Mouse (Mus musculus) liver (tissue): ENCODE measurements at regions not wholly inside any gene's neighbourhood (a gene's known extent, or its start where the extent isn't known, plus 50 kb on each side); places are given as distances from the start of the nearest gene placed in this dataset.

Source experiments
- DNase-seq: peaks from one replicate; pipeline ENCODE4 v3.0.0-alpha.2; 2020; ENCODE audit warnings: mixed read lengths

DNA sequence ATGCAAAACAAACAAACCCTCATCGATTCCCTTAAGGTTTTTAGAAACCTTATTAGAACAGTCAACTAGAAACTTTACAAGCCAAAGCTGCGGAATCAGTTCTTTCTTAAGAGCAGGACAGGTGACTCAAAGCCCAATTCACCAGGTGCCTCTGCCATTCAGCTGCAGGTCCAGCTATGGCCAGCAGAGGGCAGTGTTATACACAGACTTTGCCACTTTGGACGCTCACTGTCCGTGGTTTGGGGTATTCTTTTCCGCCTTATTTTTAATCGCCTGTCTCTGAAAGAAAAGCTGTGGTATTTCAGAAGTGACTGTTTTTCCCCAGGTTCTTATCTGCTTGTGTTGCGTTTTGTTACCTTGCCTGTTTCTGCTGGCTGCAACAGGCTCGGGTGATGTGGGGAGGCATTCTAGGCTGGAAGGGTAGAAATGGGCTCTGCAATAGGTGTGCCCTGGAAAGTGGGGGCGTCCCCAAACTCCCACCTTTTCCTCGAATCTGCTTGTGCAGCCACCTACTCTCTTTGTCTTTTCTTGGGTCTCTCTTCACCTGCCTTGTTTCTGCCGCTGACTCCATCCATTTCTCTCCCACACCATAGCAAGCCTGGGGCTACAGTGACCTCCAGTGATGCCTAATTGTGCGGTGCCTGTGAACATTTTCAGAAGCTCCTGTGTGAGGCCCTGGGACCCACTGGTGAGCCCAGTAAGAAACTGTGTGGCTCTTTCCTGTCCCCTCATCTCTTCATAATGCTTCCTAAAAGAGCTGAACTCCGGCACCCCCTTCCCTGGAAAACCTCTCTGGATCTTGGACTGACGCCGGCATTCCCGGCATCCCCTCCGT is 142.4 kb downstream of the Mtx3 start:
- peak; percentile 70 for DNase-seq

DNA sequence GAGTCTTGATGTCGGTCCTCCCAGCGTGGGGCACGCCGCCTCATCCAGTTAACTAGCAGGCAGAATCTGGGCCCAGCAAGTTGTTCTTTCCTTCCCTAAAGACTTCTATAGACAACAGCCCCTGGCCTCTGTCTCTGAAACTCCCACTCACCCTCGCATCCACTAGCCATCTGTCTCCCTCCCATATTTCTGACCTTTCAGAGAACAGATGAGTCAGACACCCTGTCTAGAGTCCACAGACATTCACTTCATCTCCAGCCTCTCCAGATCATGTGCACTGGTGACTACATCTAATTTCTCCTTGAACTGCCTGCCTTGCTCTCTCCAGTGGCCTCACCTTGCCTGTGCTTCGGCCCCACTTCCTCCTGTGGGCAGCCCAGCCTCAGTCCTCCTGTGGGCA is 143.1 kb downstream of the Mtx3 start:
- DNase-seq = no peak

DNA sequence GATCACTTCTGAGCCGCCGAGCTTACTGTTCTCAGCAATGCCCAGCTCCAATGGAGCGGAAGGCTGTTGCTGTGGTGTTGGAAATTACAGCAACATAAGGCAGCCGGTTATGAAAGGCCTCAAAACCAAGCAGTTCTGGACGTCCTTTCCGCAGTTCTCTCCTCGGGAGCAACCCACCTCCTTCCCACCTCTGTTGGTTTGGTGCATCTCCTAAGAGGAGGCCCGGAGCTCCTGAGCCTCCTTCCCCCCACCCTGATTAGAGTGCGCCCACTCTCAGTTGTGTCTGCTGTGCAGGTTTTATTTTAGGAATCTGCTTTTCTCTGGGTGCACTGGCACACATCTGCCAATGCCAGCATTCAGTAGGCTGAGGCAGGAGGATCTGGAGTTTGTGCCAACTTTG is 144.0 kb downstream of the Mtx3 start:
- no peak for DNase-seq

DNA sequence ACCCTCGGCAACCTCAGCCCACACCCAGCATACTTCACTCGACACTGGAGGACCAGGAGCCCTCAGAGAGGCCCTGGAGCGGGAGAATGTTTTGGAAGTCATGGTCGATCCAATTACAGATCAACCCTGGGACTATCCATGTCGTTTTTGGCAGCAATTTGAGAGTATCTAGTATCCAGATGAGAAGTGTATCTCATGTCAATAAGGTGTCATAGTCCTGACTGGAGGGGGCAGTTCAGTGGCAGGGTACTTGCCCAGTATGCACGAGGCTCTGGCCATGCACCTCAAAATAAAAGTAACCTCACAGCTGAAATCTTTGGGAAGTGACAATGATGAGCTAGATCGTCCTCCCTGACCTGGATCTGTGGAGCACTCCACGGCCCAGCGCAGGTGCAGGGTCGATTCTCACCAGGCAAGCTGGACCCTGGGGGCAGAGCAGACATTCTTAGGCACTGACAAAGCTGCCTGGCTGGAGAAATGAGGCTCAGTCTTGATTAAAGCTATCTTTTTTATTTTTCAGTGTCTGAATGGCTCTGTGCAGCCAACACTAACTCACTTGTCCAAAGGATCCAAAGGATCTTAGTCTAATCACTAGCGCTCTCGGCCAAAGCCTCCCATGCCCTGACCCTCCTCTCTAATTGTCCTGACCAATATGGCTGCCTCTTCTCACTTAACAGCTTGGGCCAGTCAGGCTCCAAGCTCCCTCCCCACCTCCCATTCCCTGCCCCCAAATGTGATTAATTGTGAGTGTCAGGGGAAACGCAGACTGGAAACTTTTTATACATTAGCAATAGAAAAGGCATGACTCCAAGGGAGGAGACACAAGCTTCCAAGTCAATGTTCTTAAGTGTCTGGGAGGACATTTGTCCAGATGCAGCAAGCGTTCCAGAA is 146.0 kb downstream of the Mtx3 start:
- DNase-seq = no peak
